In genomic region chr15:89075478-89076147, GRCm38 (mm10) we compare ENCODE assay signal across 8 mouse cellular contexts. TPM values are rescaled to one million over a fixed set of nuclear protein-coding genes. Genes with fewer than 3 reads are reported as not detected.
A peak's percentile ranks its signal among the peaks of the same experiment; 100 is the strongest.
DNase-seq lines count a peak whose midpoint lies in the region; ATAC-seq lines count a peak whose summit lies in the region.

No protein-coding gene starts in this region.

- peak; percentile 54 to 69 for DNase-seq in CD8-positive naive resting alpha-beta T cell, adult 2 months (ENCODE audit: low read depth in 2 of 2, low spot score in 2 of 2)
- peak; percentile 64 for DNase-seq in c-Kit-negative CD71-positive TER-119-positive erythroid progenitor cells, embryonic 14.5 days (ENCODE audit: low read depth, low spot score)
- peak; percentile 51 for DNase-seq in fibroblast of lung, adult 2 months (ENCODE audit: low read depth)
- DNase-seq in kidney, postnatal 14 days: peak; percentile 96
- DNase-seq in neural tube, embryonic 11.5 days (ENCODE audit: low spot score): peak; percentile 95

- H3K9ac ChIP-seq in heart, embryonic 14.5 days (ENCODE audit: low read length): peak overlapping the region; percentile 96
- peak overlapping the region; percentile 72 for H3K9ac ChIP-seq in liver, embryonic 15.5 days
- H3K9ac ChIP-seq in neural tube, embryonic 11.5 days (ENCODE audit: low read length): peak overlapping the region; percentile 86
- peak overlapping the region; percentile 95 for H3K9ac ChIP-seq in stomach, embryonic 16.5 days (ENCODE audit: low read length)

- H3K4me1 ChIP-seq in heart, embryonic 14.5 days (ENCODE audit: control insufficient read depth in 2 of 2, insufficient read depth in 2 of 2, low read length in 2 of 2): peaks cover 34 to 48% of the 10 kb centered on the region in 2 experiments
- H3K4me1 ChIP-seq in liver, embryonic 15.5 days (replicated peaks): peaks cover 42% of the 10 kb centered on the region
- H3K4me1 ChIP-seq in neural tube, embryonic 11.5 days (ENCODE audit: control insufficient read depth, insufficient read depth, low read length): peaks cover 23% of the 10 kb centered on the region
- H3K4me1 ChIP-seq in stomach, embryonic 16.5 days (ENCODE audit: control insufficient read depth, insufficient read depth, low read length): peaks cover 35% of the 10 kb centered on the region

- peaks cover 12% of the 10 kb centered on the region for H3K36me3 ChIP-seq in heart, embryonic 14.5 days (ENCODE audit: control insufficient read depth, insufficient read depth, low read length)
- 0 out of 2 replicates have a peak, but pooled peaks cover 6% of the 10 kb centered on the region for H3K36me3 ChIP-seq in liver, embryonic 15.5 days (replicated peaks)
- no peaks in the 10 kb centered on the region for H3K36me3 ChIP-seq in neural tube, embryonic 11.5 days (ENCODE audit: control insufficient read depth, insufficient read depth, low read length)
- no peaks in the 10 kb centered on the region for H3K36me3 ChIP-seq in stomach, embryonic 16.5 days (ENCODE audit: control insufficient read depth, insufficient read depth, low read length)

- no peaks in the 10 kb centered on the region for H3K27me3 ChIP-seq in heart, embryonic 14.5 days (ENCODE audit: control insufficient read depth, insufficient read depth, low read length)
- H3K27me3 ChIP-seq in liver, embryonic 15.5 days: peaks cover 23% of the 10 kb centered on the region
- H3K27me3 ChIP-seq in neural tube, embryonic 11.5 days (ENCODE audit: control insufficient read depth, insufficient read depth, low read length): no peaks in the 10 kb centered on the region
- H3K27me3 ChIP-seq in stomach, embryonic 16.5 days (ENCODE audit: control insufficient read depth, insufficient read depth, low read length): no peaks in the 10 kb centered on the region

- peak overlapping the region; percentile 82 to 92 for H3K4me3 ChIP-seq in heart, embryonic 14.5 days (ENCODE audit: control insufficient read depth in 1 of 2, insufficient read depth in 1 of 2, low read depth in 1 of 2, low read length in 2 of 2)
- H3K4me3 ChIP-seq in liver, embryonic 15.5 days (replicated peaks): peak overlapping the region; percentile 78
- peak overlapping the region; percentile 88 for H3K4me3 ChIP-seq in neural tube, embryonic 11.5 days (ENCODE audit: low read depth, low read length)
- peak overlapping the region; percentile 84 for H3K4me3 ChIP-seq in stomach, embryonic 16.5 days (replicated peaks; ENCODE audit: low read length)

- H3K4me2 ChIP-seq in heart, embryonic 14.5 days (ENCODE audit: low read length): peak overlapping the region; percentile 83
- H3K4me2 ChIP-seq in liver, embryonic 15.5 days: peak overlapping the region; percentile 85
- peak overlapping the region; percentile 92 for H3K4me2 ChIP-seq in neural tube, embryonic 11.5 days (ENCODE audit: low read depth)
- H3K4me2 ChIP-seq in stomach, embryonic 16.5 days (ENCODE audit: low read depth, low read length): peak overlapping the region; percentile 66

- peak overlapping the region; percentile 91 to 96 for H3K27ac ChIP-seq in heart, embryonic 14.5 days (replicated peaks in 1 of 2; ENCODE audit: control insufficient read depth in 1 of 2, insufficient read depth in 1 of 2, low read depth in 2 of 2, low read length in 2 of 2)
- H3K27ac ChIP-seq in liver, embryonic 15.5 days (replicated peaks): peak overlapping the region; percentile 64
- H3K27ac ChIP-seq in neural tube, embryonic 11.5 days (ENCODE audit: low read depth, low read length): peak overlapping the region; percentile 82
- peak overlapping the region; percentile 90 for H3K27ac ChIP-seq in stomach, embryonic 16.5 days (ENCODE audit: low read length)

- peak; percentile 88 for ATAC-seq in heart, embryonic 14.5 days (ENCODE audit: insufficient number of reproducible peaks, insufficient read depth, low FRiP score, low read depth)
- peak; percentile 87 for ATAC-seq in liver, embryonic 15.5 days (ENCODE audit: insufficient read depth)
- ATAC-seq in neural tube, embryonic 11.5 days (ENCODE audit: insufficient read depth, low FRiP score, low TSS enrichment): peak; percentile 87
- peak; percentile 93 for ATAC-seq in stomach, embryonic 16.5 days (ENCODE audit: insufficient read depth, low FRiP score)

- WGBS in heart, embryonic 14.5 days: 0% methylated on average over 47 of the region's 59 CpGs
- under 1% methylated on average over 54 of the region's 59 CpGs for WGBS in liver, embryonic 15.5 days (ENCODE audit: insufficient replicate concordance)
- WGBS in neural tube, embryonic 11.5 days: under 1% methylated on average over 36 of the region's 59 CpGs
- WGBS in stomach, embryonic 16.5 days: under 1% methylated on average over 35 of the region's 59 CpGs

- H3K9me3 ChIP-seq in heart, embryonic 14.5 days (ENCODE audit: control insufficient read depth, low read length): no peaks in the 10 kb centered on the region
- H3K9me3 ChIP-seq in liver, embryonic 15.5 days (replicated peaks): no peaks in the 10 kb centered on the region
- H3K9me3 ChIP-seq in neural tube, embryonic 11.5 days (ENCODE audit: control insufficient read depth, low read length): no peaks in the 10 kb centered on the region
- H3K9me3 ChIP-seq in stomach, embryonic 16.5 days (replicated peaks; ENCODE audit: control insufficient read depth, low read length): no peaks in the 10 kb centered on the region

RNA-seq across cellular contexts. Expression of gene Trabd, which starts 0.7 kb away (rescaled TPM):
- 51.6 and 51.9 TPM in 2 replicates for polyA plus RNA-seq in heart, embryonic 14.5 days (2014; fragmentation: Nextera tagmentation; extraction: Ambion mirVana)
- polyA plus RNA-seq in liver, embryonic 15.5 days (2015; fragmentation: Nextera tagmentation; extraction: Ambion mirVana): 19.2 and 23.8 TPM in 2 replicates
- polyA plus RNA-seq in neural tube, embryonic 11.5 days (2014; fragmentation: Nextera tagmentation; extraction: Ambion mirVana): 48.7 and 53.3 TPM in 2 replicates
- 59.9 and 70.2 TPM in 2 replicates for polyA plus RNA-seq in stomach, embryonic 16.5 days (2015; fragmentation: Nextera tagmentation; extraction: Ambion mirVana)

RNA-seq across cellular contexts. Expression of gene Selenoo, which starts 13.3 kb away (rescaled TPM):
- 14.0 and 16.4 TPM in 2 replicates for polyA plus RNA-seq in heart, embryonic 14.5 days (2014; fragmentation: Nextera tagmentation; extraction: Ambion mirVana)
- 9.3 and 10.7 TPM in 2 replicates for polyA plus RNA-seq in liver, embryonic 15.5 days (2015; fragmentation: Nextera tagmentation; extraction: Ambion mirVana)
- polyA plus RNA-seq in neural tube, embryonic 11.5 days (2014; fragmentation: Nextera tagmentation; extraction: Ambion mirVana): 23.0 TPM in 2 replicates
- 13.4 and 15.0 TPM in 2 replicates for polyA plus RNA-seq in stomach, embryonic 16.5 days (2015; fragmentation: Nextera tagmentation; extraction: Ambion mirVana)

RNA-seq across cellular contexts. Expression of gene Panx2, which starts 16.1 kb away (rescaled TPM):
- 2.3 and 2.6 TPM in 2 replicates for polyA plus RNA-seq in heart, embryonic 14.5 days (2014; fragmentation: Nextera tagmentation; extraction: Ambion mirVana)
- not detected in 2 replicates for polyA plus RNA-seq in liver, embryonic 15.5 days (2015; fragmentation: Nextera tagmentation; extraction: Ambion mirVana)
- 0.45 and 0.88 TPM in 2 replicates for polyA plus RNA-seq in neural tube, embryonic 11.5 days (2014; fragmentation: Nextera tagmentation; extraction: Ambion mirVana)
- 0.40 and 1.2 TPM in 2 replicates for polyA plus RNA-seq in stomach, embryonic 16.5 days (2015; fragmentation: Nextera tagmentation; extraction: Ambion mirVana)

RNA-seq across cellular contexts. Expression of gene Tubgcp6, which starts 47.3 kb away (rescaled TPM):
- 10.9 and 11.3 TPM in 2 replicates for polyA plus RNA-seq in heart, embryonic 14.5 days (2014; fragmentation: Nextera tagmentation; extraction: Ambion mirVana)
- 6.0 and 7.5 TPM in 2 replicates for polyA plus RNA-seq in liver, embryonic 15.5 days (2015; fragmentation: Nextera tagmentation; extraction: Ambion mirVana)
- 21.1 and 21.8 TPM in 2 replicates for polyA plus RNA-seq in neural tube, embryonic 11.5 days (2014; fragmentation: Nextera tagmentation; extraction: Ambion mirVana)
- polyA plus RNA-seq in stomach, embryonic 16.5 days (2015; fragmentation: Nextera tagmentation; extraction: Ambion mirVana): 13.2 and 13.5 TPM in 2 replicates

RNA-seq across cellular contexts. Expression of gene Hdac10, which starts 52.9 kb away (rescaled TPM):
- 11.0 and 11.5 TPM in 2 replicates for polyA plus RNA-seq in heart, embryonic 14.5 days (2014; fragmentation: Nextera tagmentation; extraction: Ambion mirVana)
- polyA plus RNA-seq in liver, embryonic 15.5 days (2015; fragmentation: Nextera tagmentation; extraction: Ambion mirVana): 8.6 and 9.1 TPM in 2 replicates
- 13.0 and 13.7 TPM in 2 replicates for polyA plus RNA-seq in neural tube, embryonic 11.5 days (2014; fragmentation: Nextera tagmentation; extraction: Ambion mirVana)
- polyA plus RNA-seq in stomach, embryonic 16.5 days (2015; fragmentation: Nextera tagmentation; extraction: Ambion mirVana): 23.7 and 26.0 TPM in 2 replicates

Comparison
In these comparisons a context has a peak if more than half of its experiments do, and no peak if none do; other contexts are left out.
1. Peak in every context shown above with its lines: DNase-seq, ATAC-seq, H3K4me3 ChIP-seq and H3K27ac ChIP-seq.